Mouse (Mus musculus) layer of hippocampus, adult 9-10 months (tissue): Measurements from ENCODE around the gene Gm21721.
"Not testable (repeated sequence)": the region's sequence is repeated elsewhere in the genome, so short reads cannot be mapped to it uniquely, and the experiment has no call there.

ENCODE experiments used
- DNase-seq: peaks from one replicate; pipeline ENCODE4 v3.0.0; 2022; ENCODE audit warnings: low spot score

The Gm21721 gene

GRCm38 (mm10) chrY:9202090-9202489 lies at the start of gene Gm21721:
Gene Gm21721 (minus strand): TSS chrY:9202190.
- not testable (repeated sequence) for DNase-seq
